Mouse (Mus musculus): ENCODE data around the gene Ank2.

GRCm38 (mm10) chr3:127260786-127261166 lies 238.4 kb downstream of the Ank2 start:
- no peak for TF ChIP-seq EP300 (IDR thresholded peaks at IDR 0.05; ENCODE audit: low read depth)
- no peak for TF ChIP-seq CTCF (IDR thresholded peaks at IDR 0.05; ENCODE audit: low read depth)

Measured in liver, postnatal 0 days (tissue).